Mouse (Mus musculus) adrenal gland, postnatal 4 days (tissue): ENCODE results near the gene Rapgef4. TPM values are rescaled to one million over a fixed set of nuclear protein-coding genes. Genes with fewer than 3 reads are reported as not detected.

Source experiments
- DNase-seq, 2 experiments: peaks; one replicate each; pipeline ENCODE4 v3.0.0; 2021 to 2022; ENCODE audit warnings: low spot score in 2 of 2, mixed read lengths in 2 of 2
- total RNA-seq, 2 experiments: library from RNA; stranded (reverse); gene quantifications; 2 replicates each; pipeline ENCODE4 v1.2.3; 2021

The Rapgef4 gene
- total RNA-seq, 2 experiments from 2014 or later = 171 to 221 TPM

DNA sequence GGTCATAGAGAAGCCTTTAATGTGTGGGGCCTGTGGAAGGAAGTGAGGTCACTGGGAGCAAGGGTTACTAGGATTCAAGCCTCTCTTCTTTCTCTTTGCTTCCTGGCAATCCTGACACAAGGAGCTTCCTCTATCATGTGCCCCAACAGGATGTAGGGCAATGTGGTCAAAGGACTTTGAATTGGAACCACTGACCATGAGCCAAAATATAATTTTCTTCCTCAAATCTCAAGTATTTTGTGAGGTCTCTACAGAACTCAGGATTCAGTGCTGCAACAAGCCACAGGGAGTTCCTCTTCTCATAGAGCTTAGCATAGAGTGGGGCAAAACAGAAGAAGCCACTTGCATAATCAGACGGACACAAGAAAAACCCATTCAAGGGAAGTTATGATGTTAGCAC, 279.7 kb downstream of the Rapgef4 start:
- DNase-seq = no peak

DNA sequence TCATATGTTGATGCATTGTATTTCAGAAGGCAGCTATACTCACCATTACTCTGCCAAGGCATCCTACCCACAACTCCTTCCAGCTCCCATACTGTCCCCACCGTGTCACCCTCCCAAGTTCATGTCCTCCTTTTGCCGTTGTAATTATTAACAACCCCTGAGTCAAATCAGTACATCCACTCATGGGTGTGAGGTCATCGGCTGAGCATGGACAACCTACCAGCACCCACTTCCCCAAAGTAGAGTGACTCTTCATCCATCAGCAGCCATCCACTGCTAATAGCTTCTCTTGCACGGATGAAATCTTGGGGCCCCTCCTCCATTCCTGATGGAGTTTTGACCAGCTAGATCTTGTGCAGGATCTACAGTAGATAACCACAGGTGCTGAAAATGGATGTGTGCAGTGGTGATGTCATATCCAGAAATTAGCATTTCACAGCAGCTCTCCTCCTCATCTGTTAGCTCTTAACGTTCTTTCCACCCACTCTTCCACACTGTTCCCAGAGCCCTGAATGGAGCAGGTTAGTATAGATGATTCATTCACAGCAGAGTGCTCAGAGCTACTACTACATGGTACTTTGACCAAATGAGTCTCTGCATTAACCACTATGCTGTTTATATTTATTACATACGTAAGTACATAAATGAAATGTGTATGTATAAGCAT, 281.9 kb downstream of the Rapgef4 start:
- no peak for DNase-seq

DNA sequence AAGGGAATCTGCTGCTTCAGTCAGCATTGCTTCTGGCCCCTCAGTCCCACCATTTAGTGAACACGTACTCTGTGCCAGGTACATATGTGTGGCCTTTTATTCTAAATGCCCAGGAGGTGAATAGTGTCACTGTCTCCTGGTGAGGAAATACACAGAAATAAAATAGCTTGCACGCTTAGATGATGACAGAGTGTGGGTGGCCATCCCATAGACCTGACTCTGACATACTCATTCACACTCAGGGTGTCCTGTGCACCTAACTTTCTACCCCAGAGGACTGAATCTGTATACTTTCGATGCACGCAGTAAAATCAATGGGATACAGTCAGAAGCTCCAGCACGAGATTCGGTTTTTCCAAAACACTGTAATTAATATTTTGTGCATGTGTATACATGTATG, 286.4 kb downstream of the Rapgef4 start:
- no peak for DNase-seq

DNA sequence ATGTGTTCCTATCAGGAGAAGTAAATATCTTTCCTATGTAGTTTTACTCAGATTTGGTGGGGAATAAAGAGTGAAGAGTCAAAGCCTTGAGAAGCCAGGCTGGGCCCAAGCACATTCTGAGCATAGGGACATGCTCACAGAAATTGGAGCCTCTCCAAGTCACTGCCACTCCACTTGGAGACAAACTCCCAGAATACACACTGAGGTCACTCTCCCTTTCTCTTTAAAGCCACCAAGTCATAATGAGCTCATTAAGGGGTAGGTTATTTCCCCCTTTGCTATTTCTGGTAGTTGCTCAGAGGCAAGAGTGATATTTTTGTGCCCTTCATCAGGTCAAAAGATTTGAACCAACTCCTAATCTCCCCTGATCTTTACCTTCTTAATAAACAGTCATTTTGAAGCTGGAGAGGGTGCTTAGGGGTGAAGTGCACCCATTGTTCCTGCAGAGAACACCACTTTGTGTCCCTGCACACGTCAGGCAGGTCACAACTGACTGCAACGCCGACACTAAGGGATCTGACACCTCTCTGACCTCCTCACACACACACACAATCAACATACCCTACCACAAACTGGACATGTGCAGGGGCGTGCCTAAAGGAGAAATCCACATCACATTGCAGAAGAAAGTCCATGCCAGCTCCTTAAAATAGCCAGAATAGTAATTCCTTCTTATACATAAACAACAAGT, 288.8 kb downstream of the Rapgef4 start:
- DNase-seq = no peak

DNA sequence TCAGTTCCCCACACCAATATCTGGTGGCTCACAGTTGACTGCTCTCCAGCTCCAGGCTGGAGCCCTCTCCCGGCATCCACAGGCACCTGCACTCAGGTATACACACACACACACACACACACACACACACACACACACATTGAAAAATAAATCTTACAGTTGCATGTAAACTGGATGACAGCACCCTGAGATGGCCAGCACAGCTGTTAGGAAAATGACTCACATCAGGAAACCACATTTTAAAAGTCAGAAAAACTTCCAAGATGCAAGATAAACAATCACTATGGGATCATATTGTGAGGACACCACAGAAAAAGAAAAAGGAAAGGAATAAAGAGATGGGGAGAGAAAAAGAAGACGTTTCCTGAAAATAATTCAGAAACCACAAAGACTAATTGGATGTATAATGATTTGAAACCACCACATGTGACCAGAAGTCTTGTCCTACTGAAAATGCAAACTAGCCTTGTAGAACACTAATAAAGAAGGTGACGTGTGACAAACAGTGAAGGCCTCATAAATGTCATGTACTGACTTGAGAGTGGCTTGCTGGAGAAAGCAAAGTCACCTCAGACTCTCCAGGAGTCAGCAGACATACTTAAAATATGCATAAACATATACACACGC, 297.3 kb downstream of the Rapgef4 start:
- no peak for DNase-seq

DNA sequence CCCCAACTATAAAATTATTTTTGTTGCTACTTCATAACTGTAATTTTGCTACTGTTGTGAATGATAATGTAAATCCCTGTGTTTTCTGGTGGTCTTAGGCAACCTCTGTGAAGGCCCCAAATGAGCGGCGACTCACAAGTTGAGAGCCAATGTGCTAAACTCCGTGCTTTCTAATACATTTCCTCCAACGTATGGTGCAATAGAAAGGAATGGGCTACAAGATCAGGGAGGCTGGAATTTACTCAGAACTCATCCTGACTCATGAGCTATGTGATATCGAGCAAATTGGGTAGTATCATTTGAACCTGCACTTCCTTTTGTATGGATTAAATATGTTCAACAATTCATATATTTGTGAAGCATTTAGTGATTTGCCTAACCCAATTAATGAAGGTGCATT, 299.5 kb downstream of the Rapgef4 start:
- DNase-seq = no peak

DNA sequence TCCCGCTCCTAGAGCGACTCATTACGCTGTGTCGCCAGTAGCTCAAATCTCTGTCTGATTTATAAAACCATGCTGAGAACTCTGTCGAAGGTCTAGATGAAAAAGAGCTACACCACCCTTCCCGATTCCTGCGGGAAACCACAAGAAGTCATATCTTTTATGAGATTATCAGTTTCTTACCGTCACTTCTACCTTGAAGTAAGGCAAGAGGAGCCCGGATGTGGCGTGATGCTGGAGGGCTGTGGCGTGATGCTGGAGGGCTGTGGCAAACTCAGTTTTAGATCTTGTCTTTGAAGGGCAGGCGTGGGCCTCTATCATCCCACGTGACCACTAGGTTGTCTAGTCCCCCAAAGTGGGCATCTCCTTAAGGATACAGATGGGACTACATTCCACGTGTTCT, 300.9 kb downstream of the Rapgef4 start:
- DNase-seq = no peak

DNA sequence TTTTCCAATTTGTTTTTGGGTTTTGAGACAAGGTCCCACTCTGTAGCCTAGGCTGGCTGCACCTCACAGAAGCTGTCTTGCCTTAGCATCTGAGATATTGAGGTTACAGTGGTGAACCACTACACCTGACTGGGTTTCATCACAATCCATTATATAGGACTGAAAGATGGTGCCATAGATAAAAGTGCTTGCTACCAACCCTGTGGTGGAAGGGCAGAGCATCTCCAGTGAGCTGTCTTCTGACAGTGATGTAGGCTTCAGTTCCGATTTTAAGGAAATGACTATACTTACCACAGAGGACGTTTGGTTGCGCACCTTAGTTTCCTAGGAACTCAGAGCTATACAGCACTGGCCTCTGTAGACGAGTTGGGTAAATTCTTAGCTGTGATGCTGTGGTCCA, 301.7 kb downstream of the Rapgef4 start:
- DNase-seq = no peak

DNA sequence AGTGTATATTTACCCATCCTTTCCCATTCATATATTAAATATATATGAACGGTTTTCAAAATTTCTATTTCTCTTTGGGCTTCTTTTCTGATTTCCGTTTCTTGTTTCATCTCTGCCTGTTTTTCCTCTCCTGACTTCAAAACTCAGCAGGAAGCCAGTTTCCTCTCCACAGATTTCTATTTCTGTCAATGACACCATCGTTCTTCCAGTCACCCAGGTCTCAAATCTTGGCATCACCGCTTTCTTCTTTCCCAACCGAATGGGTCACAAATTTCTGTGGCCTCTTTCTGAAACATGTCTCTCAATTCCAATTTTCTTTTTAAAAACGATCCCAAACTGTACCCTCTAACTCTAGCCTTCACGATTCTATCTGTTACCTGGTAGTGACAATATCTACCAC, 303.6 kb downstream of the Rapgef4 start:
- DNase-seq = no peak

DNA sequence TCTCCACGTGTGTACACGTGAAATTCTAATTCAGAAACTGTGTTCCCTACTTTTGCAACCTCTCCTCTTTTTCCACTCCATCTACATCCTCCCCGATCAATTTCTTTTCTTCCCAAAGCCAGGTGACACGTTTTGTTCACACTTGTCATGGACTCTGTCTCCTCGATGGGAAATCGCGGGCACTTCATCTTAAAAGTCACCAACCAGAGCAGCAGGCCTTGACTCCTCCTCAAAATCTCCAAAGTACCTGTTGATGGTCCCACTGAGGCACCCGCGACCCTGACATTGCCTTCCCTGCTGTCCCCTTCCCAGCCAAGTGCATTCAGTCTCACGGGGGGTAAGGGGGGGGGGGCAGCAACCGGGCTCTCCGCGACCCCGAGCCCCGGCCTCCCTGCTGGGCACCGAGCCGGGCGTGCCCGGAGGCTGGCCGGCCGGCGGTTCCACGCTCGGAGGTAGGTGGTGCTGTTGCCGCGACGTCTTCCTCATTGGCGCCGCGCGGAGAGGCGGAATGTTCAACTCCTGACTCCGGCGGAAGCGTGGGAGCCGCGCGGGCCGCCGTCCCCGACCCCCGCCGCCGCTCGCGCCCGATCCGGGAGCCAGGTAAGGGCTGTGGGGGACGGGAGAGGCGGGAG, 304.3 kb downstream of the Rapgef4 start, which contains the start of gene Map3k20:
Gene Map3k20, plus strand, starts transcription at position 382 of the 632 bp plus-strand sequence.
- peak; percentile 45 to 55 for DNase-seq

DNA sequence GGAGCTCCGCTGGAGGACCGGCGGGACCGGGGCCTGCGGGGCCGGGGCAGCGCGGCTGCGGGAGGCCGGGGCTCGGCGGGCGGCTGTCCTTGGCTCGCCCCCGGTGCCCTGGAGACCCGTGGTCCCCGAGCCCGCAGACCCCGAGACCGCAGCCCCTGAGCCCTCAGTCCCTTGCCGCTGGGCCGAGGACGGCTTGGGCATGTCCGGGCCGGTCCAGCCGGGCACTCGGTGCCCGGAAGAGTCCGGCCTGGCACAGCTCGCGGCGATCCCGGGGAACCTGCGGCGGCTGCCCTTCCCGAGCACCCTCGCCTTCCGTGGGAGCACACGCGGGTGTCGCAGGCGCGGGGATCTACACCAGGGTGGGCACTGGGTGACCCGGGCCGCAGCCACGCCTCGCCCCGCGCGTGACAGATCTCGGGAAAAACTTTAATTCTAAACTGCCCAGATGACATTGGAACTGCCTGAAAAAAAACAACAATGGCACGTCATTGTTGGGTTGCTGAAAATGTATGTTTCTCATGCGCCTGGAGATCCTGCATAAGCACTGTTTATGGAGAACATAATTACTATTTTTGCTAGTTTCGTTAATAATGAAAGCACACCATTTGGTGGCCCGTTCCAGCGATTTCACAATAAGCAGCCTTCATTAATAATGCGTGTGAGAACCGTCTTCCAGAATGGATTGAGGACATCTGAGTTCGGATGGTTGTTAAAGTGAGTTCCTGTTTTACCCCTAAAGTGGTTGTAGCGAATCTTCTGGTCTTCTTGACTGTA, 305.0 kb downstream of the Rapgef4 start:
- DNase-seq = peak; percentile 11 to 12

DNA sequence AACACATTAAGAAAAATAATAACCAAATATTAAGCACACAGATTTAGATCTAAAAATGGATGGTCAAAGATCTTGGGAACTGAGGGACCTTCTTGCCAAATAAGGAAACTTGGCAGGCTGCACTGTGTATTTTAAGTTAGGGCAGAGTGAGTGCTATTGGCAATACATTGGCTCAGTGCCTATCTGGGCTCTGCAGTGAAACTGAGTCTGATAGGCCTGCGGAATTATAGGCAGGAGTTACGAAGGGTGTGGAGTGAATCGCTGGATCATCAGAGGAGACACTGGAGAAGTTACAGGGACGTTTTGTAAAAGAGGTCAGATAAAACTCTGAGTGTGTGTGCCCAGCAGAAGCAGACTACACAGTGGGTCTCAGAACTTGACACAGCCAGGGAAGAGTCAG, 306.1 kb downstream of the Rapgef4 start:
- DNase-seq = no peak

DNA sequence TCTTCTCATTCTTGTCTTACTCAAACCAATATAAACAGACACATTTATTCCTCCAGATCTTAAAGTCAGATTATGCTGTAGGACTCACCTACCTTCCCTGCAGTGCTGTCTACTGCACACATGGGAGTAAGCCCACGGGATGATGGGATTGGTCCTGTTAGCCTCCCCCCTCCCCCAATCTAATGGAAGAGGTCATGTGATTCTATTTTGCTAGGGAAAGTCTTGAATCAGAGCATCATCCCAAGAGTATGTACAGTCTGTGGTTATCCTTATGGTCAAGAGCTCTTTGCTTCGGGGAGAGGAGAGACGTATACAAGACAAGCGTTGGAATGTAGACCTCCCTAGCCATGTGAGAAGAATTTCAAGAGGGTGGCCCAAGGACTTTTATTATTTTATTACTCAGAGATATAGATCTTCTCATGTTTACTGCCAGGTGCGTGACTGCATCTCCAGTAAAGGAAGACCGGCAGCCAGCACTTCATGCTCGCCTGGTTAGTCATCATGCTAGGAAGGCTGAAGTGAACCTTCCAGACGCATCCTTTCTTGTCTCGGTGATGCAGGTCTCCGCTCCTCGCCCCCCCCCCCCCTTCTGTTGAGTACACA, 308.0 kb downstream of the Rapgef4 start:
- no peak for DNase-seq

DNA sequence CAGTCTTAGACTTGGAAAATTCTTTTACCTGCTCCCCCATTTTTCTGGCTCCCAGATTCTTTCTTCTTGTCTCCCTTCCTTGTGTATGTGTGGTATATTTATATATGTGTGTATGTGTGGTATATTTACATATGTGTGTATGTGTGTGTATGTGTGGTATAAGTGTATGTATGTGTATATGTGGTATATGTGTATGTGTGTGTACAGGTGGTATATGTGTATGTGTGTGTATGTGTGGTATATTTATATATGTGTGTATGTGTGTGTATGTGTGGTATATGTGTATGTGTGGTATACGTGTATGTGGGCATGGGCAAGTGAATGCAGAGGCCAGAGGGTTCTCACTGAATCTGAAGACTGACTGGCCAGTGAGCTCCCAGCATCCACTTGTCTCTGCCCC, 310.1 kb downstream of the Rapgef4 start:
- no peak for DNase-seq

DNA sequence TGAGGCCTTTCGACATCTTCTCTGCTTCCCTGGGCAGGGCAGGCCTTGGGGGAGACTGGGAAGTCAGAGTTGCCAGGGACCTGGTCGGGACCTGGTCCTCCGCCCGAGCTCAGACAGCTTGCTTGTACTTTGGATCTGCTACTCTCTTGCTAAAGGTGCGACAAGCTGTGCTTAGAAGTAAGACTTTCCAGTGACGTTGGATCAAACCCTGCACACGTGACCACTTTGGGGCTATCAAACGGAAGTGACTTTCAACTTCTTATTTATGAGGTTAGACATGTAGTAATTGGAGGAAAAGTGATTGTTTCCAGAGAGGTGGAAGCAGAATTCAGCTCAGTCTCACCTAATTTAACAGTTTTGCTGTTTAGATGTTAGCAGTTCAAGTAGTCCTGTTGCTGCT, 311.5 kb downstream of the Rapgef4 start:
- DNase-seq = no peak

DNA sequence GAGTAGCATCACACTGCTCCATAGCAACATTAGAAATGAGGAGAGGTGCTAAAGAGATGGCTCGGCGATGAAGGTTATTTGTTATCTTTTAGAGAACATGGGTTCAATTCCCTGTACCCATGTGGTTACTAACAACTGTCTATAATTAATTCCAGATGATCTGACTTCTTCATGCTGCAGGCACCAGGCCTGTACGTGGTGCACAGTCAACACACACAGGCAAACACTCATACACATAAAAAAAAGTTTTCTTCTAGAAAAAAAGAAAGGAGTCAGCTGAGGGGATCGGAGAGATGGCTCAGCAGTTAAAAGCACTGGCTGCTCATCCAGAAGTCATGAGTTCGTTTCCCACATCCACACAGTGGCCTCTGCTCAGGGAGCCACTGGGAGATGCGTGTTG, 314.0 kb downstream of the Rapgef4 start:
- no peak for DNase-seq

DNA sequence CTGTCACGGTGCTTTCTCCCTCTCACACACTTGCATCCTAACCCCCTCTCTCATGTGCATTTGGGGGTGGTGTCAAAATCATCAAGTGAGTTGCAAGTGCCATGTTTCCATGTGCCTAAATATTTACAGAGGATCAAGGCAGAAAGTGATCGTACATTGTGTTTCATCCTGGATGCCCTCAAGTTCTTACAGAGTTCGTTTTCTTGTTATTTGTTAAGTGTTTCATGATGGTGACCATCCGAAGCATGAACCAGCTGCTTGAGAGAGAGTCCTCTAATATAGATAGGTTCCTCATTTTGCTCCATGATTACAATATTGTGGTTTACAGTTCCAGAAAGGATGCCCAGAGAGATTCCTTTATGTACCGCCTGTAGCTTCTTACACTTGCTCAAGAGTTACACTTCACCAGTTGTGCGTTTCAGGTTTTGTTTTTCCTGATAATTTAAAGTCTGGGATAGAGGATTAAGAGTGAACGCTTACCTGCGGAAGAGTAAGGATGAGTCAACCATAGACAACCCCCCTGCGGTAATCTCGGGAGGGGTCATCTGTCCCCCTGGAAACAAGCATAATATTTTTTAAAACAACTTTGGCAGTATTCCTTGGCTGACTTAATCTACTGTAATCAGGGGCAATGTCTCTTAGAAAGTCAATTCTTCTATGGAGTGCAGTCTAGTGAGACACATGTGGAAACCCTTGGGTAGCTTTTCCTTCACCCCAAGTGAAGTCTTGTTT, 316.1 kb downstream of the Rapgef4 start:
- no peak for DNase-seq

DNA sequence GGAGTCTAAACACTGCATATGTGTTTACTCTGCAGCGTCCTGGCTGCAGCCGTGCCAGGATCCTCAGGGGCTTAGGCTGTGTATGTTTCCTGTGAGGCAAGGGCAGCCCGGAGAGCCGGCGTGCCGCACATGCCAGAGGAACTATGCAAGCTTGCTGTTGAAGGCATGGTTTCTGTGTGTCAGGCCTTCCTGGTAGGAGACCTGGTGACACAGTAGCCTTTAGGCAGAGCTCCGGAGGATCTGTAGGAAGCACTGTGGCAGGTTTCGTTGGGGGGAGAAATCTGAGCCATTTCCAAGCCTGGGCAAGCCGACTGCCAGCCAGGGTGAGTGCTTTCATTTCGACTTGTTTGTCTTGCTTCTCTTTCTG, 316.7 kb downstream of the Rapgef4 start:
- no peak for DNase-seq

DNA sequence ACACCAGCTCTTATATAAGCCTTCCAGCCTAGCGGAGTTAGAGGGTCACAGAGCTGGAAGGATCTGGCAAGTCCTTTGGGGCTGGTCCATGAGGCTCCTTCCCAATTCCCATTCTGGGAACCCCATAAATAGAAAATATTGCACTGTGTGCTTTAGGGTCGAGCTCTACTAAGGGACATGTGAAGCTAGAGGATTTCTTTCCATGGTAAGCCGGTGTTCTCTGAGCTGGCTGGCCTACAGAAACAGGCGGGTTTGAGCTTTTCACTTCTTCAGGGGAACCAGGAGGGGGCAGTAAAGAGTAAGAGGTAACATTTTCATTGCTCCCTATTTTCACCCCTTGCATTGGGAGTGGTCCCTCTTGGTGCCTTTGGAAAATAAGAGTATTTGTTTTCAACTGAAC, 317.4 kb downstream of the Rapgef4 start:
- no peak for DNase-seq

DNA sequence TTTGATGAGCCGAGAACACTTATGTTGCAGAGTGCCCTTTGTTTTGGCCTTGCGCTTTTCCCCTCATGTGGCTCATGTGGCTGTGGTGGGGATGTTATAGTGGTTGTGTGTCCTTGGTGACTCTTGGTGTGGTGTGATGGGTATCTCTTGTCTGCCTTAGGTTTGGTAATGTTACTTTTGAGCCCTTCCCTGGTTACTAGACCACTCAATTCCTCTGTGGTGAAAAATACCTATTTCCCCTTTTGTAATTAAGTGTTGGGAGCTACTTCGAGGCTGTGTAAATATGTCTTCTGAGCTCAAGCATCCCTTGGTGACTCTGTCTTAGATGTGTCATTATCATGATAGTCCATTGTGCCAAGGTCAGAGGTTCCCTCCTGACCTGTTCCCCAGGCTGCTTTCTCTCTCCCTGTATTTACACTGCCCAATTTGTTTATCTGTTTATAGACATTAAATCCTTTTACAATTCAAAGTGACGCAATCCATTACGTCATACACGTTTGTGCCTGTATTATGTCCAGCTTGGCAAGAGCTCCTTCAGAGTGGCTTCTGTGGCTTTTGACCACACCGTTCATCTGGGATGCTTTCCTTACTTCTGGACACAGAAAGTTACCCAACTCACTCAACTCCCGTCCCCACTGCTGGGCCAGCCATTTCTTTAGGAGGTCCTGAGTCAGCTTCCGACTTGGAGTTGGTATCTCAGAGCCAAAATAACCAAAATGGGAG, 320.3 kb downstream of the Rapgef4 start:
- no peak for DNase-seq
